Mouse (Mus musculus) heart, embryonic 14.5 days (tissue): Measurements from ENCODE around the gene Mfap5. TPM values are rescaled to one million over a fixed set of nuclear protein-coding genes. Genes with fewer than 3 reads are reported as not detected.
"Not testable (repeated sequence)": the region's sequence is repeated elsewhere in the genome, so short reads cannot be mapped to it uniquely, and the experiment has no call there.

Experiments
- ATAC-seq: fragments of 200-750 bp; cut with Nextera tagmentation; 2 replicates; pipeline ENCODE4 v1.8.0; 2017; ENCODE audit warnings: low read depth, moderate TSS enrichment; ENCODE audit not compliant: insufficient number of reproducible peaks, insufficient read depth, low FRiP score
- H3K27ac ChIP-seq, 2 experiments: fragments of 200-500 bp in 1 of 2; fragments of 300-500 bp in 1 of 2; sonication (generic) in 1 of 2; replicated peaks in 1 of 2; 2 replicates each; pipeline ENCODE4 v1.5.1; 2012 to 2014; ENCODE audit warnings: low read depth in 2 of 2, low read length in 2 of 2, control low read depth in 1 of 2, mild to moderate bottlenecking in 1 of 2, mixed read lengths in 1 of 2; ENCODE audit not compliant: control insufficient read depth in 1 of 2, insufficient read depth in 1 of 2
- H3K27me3 ChIP-seq: fragments of 300-500 bp; sonication (generic); 2 replicates; pipeline ENCODE4 v1.6.1; 2014; ENCODE audit warnings: mild to moderate bottlenecking, low read length, control low read depth; ENCODE audit not compliant: control insufficient read depth, insufficient read depth
- H3K36me3 ChIP-seq: fragments of 300-500 bp; sonication (generic); 2 replicates; pipeline ENCODE4 v1.6.1; 2014; ENCODE audit warnings: mild to moderate bottlenecking, control low read depth, low read length, mixed read lengths; ENCODE audit not compliant: control insufficient read depth, insufficient read depth
- H3K4me1 ChIP-seq, 2 experiments: fragments of 200-500 bp in 1 of 2; fragments of 300-500 bp in 1 of 2; sonication (generic) in 1 of 2; 2 replicates each; pipeline ENCODE4 v1.6.1; 2012 to 2014; ENCODE audit warnings: low read length in 2 of 2, control low read depth in 1 of 2, mixed read lengths in 1 of 2; ENCODE audit not compliant: control insufficient read depth in 2 of 2, insufficient read depth in 2 of 2
- H3K4me2 ChIP-seq: fragments of 300-500 bp; sonication (generic); 2 replicates; pipeline ENCODE4 v1.6.1; 2014; ENCODE audit warnings: mild to moderate bottlenecking, low read length
- H3K4me3 ChIP-seq, 2 experiments: fragments of 200-500 bp in 1 of 2; fragments of 300-500 bp in 1 of 2; sonication (generic) in 1 of 2; 2 replicates each; pipeline ENCODE4 v1.5.1; 2012 to 2014; ENCODE audit warnings: low read length in 2 of 2, mild to moderate bottlenecking in 2 of 2, control low read depth in 1 of 2, low read depth in 1 of 2, moderate library complexity in 1 of 2; ENCODE audit not compliant: control insufficient read depth in 1 of 2, insufficient read depth in 1 of 2
- H3K9ac ChIP-seq: fragments of 300-500 bp; sonication (generic); 2 replicates; pipeline ENCODE4 v1.6.1; 2014; ENCODE audit warnings: mild to moderate bottlenecking, low read length
- H3K9me3 ChIP-seq: fragments of 300-500 bp; sonication (generic); 2 replicates; pipeline ENCODE4 v1.6.1; 2016; ENCODE audit warnings: low read length, control low read depth; ENCODE audit not compliant: control insufficient read depth
- WGBS: fragments of 180-500 bp; shearing (Covaris S2); extraction: QIAGEN DNeasy Blood & Tissue Kit; methylation state at CpG from one replicate; pipeline ENCODE4 v1.1.7; 2014; 5-methylcytosine and 5-hydroxymethylcytosine counted together
- polyA plus RNA-seq: library from polyadenylated mRNA; unstranded; fragments of >200 nt; fragmentation: Nextera tagmentation; extraction: Ambion mirVana; gene quantifications from 2 replicates; pipeline ENCODE4 v1.2.1, GENCODE M21; 2014

The Mfap5 gene
- polyA plus RNA-seq, 1 experiment from 2014 or later: 16.9 TPM

DNA sequence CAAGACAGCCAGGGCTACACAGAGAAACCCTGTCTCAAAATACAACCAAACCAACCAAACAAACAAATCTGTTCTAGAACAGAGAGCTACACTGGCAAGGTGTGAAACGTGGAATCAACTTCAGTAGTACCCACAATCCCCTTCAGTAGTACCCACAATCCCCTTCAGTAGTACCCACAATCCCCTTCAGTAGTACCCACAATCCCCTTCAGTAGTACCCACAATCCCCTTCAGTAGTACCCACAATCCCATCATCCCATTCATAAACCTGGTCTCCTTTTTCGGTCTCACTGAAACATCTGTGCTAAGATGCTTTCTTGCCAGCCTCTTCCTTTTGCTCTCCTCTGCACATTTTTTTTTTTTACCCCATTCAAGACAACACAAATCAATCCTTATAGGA lies 10.1 kb downstream of the Mfap5 start:
- not testable (repeated sequence) for H3K36me3 ChIP-seq, H3K9me3 ChIP-seq, H3K4me3 ChIP-seq, H3K27me3 ChIP-seq, H3K9ac ChIP-seq, H3K4me1 ChIP-seq, ATAC-seq, H3K27ac ChIP-seq, H3K4me2 ChIP-seq
- 93% methylated on average over 2 of the region's 2 CpGs for WGBS

- Histone ChIP-seq H3K27me3 (no peaks in the 10 kb centered on the region), H3K4me3 (no peak overlapping the region), H3K27ac (no peak overlapping the region), H3K9ac (no peak overlapping the region), H3K9me3 (no peaks in the 10 kb centered on the region), H3K4me2 (no peak overlapping the region), H3K4me1 (no peaks in the 10 kb centered on the region; a peak in 1 of 4 replicates), H3K36me3 (no peaks in the 10 kb centered on the region)
- ATAC-seq: no peak
- whole genome bisulfite sequencing: 68% methylated on average over 1 of the region's 1 CpGs
Observed at GRCm38 (mm10) chr6:122517668-122518067, 12.0 kb downstream of the Mfap5 start.

DNA sequence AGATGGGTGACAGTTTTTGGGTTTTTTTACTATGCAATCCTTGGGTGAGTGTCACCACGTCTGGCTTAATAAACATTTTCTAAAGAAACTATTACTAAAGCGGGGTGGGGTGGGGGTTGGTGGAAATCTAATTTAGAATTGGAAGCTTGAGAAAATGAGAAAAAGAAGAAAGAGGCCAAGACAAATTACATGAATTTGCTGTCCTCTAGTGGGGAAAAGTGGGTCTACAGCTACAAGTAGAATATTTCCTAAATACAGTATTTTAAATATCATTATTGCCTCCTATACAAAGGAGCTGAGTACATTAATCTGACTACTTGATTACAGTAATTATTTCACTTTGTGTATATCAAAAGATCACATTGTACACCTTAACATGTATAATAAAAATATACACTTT lies 13.7 kb downstream of the Mfap5 start:
- Histone ChIP-seq H3K9ac (no peak overlapping the region), H3K4me1 (no peaks in the 10 kb centered on the region), H3K36me3 (no peaks in the 10 kb centered on the region), H3K9me3 (no peaks in the 10 kb centered on the region), H3K4me3 (no peak overlapping the region), H3K4me2 (no peak overlapping the region), H3K27ac (no peak overlapping the region), H3K27me3 (no peaks in the 10 kb centered on the region)
- 28% methylated on average over 2 of the region's 2 CpGs for whole genome bisulfite sequencing
- no peak for ATAC-seq

GRCm38 (mm10) chr6:122522595-122522994 lies 16.9 kb downstream of the Mfap5 start:
- Histone ChIP-seq H3K27me3 (no peaks in the 10 kb centered on the region), H3K4me1 (no peaks in the 10 kb centered on the region), H3K4me3 (no peak overlapping the region), H3K9ac (no peak overlapping the region), H3K4me2 (no peak overlapping the region), H3K9me3 (no peaks in the 10 kb centered on the region), H3K27ac (no peak overlapping the region), H3K36me3 (no peaks in the 10 kb centered on the region)
- WGBS: 67% methylated on average over 9 of the region's 9 CpGs
- ATAC-seq: no peak

- no peaks in the 10 kb centered on the region for H3K4me1 ChIP-seq
- no peak overlapping the region for H3K9ac ChIP-seq
- no peak overlapping the region for H3K4me2 ChIP-seq
- H3K36me3 ChIP-seq: no peaks in the 10 kb centered on the region
- H3K4me3 ChIP-seq: no peak overlapping the region
- ATAC-seq: no peak
- H3K27me3 ChIP-seq: no peaks in the 10 kb centered on the region
- H3K27ac ChIP-seq: no peak overlapping the region
- H3K9me3 ChIP-seq: no peaks in the 10 kb centered on the region
- WGBS: 80% methylated on average over 8 of the region's 8 CpGs
Observed at GRCm38 (mm10) chr6:122523289-122523688, 17.6 kb downstream of the Mfap5 start.

GRCm38 (mm10) chr6:122527596-122527995 lies 22.0 kb downstream of the Mfap5 start:
- 21% methylated on average over 12 of the region's 12 CpGs for WGBS
- Histone ChIP-seq H3K4me2 (no peak overlapping the region), H3K4me3 (no peak overlapping the region), H3K27ac (no peak overlapping the region), H3K9me3 (no peaks in the 10 kb centered on the region), H3K4me1 (no peaks in the 10 kb centered on the region), H3K27me3 (no peaks in the 10 kb centered on the region), H3K36me3 (no peaks in the 10 kb centered on the region), H3K9ac (no peak overlapping the region)
- no peak for ATAC-seq

- no peaks in the 10 kb centered on the region for H3K9me3 ChIP-seq
- H3K36me3 ChIP-seq: no peaks in the 10 kb centered on the region
- no peak overlapping the region for H3K27ac ChIP-seq
- no peak overlapping the region for H3K9ac ChIP-seq
- no peak overlapping the region for H3K4me3 ChIP-seq
- peaks cover 0 to 3% of the 10 kb centered on the region in 2 experiments; a peak in 1 of 4 replicates for H3K4me1 ChIP-seq
- H3K4me2 ChIP-seq: no peak overlapping the region
- 75% methylated on average over 11 of the region's 11 CpGs for WGBS
- H3K27me3 ChIP-seq: no peaks in the 10 kb centered on the region
- no peak for ATAC-seq
Observed at GRCm38 (mm10) chr6:122528136-122528535, 22.5 kb downstream of the Mfap5 start.

DNA sequence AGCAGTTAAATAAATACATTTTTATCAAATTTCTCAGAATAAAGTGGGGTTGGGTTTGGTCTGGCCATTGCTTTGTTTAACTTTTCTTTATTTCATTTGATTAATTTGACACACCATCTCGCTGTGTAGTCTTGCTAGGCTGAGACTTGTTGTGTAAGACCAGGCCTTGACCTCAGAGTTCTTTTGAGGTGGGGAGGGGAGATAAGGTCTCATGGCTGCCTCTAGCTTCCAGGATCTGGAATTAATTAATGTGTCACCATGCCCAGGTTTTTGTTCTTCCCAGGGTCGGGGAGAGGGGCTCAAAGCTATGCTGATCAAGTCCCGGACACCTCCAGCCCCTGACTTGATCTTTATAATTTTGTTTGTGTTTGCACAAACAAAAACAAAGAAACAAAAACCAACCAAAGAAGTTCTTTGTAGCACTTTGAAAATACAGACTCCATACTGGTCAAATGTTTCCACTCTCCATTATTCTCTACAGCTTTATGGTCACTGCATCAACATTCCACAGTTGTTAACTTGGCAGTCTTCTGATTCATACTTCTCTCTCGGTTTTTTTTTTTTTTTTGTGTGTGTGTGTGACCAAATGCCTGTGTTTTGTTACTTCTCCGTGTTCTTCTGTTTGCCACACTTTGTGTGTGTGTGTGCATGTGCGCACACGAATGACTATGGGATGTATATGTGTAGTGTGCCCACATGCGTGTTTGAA lies 26.0 kb downstream of the Mfap5 start:
- no peaks in the 10 kb centered on the region for H3K27me3 ChIP-seq
- H3K36me3 ChIP-seq: no peaks in the 10 kb centered on the region
- peaks cover 0 to 3% of the 10 kb centered on the region in 2 experiments; a peak in 1 of 4 replicates for H3K4me1 ChIP-seq
- WGBS: 71% methylated on average over 8 of the region's 8 CpGs
- H3K4me2 ChIP-seq: no peak overlapping the region
- no peak overlapping the region for H3K9ac ChIP-seq
- H3K4me3 ChIP-seq: no peak overlapping the region
- H3K9me3 ChIP-seq: no peaks in the 10 kb centered on the region
- ATAC-seq: no peak
- no peak overlapping the region for H3K27ac ChIP-seq
